Mouse (Mus musculus): ENCODE data around the gene Kif23.

The Kif23 gene

GRCm38 (mm10) chr9:61945973-61946611 lies 482 bp downstream of the Kif23 start:
- peak; percentile 17 for DNase-seq (ENCODE audit: low spot score)

DNA sequence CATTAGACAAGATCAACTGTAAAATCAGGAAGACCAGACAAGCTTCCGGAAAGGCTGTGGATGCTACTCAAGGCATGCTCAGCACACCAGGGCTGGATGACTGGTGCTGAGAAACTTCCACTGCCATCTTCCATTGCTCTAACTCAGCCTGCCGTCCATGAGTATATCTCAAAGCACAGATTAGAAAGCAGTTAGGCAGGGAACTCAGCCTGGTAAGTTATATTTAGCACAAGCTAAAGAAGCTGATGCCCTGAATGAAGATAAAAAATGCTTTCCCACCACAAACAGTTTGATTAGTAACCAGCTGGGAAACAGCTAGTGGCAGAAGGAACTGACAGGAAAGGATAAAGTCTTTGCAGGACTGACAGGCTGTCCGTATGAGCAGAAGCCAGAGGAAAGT lies 5.5 kb downstream of the Kif23 start:
- DNase-seq (ENCODE audit: low spot score) = no peak

GRCm38 (mm10) chr9:61933333-61933732 lies 13.2 kb downstream of the Kif23 start:
- no peak for DNase-seq (ENCODE audit: low spot score)

DNA sequence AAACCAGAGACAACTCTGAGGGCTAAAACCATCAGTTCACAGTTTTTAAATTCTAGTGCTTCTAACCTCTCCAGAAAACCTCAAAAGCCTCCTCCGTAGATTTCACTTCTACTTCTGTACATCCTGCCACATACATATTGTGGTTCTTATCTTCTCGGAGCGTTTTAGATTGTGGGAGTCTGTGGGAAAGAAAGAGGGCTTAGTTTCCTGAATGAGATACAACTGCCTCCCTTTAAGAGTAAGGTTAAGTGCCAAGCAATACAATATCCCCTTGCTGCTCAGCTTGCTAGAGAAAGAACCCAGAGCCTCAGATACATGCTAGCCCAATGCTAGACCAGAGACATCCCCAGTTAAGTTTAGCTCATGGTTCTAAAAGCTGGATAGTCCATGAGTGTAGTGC lies 14.6 kb downstream of the Kif23 start:
- DNase-seq (ENCODE audit: low spot score) = no peak

- no peak for DNase-seq (ENCODE audit: low spot score)
Measured at GRCm38 (mm10) chr9:61925086-61925660, 21.4 kb downstream of the Kif23 start.

DNA sequence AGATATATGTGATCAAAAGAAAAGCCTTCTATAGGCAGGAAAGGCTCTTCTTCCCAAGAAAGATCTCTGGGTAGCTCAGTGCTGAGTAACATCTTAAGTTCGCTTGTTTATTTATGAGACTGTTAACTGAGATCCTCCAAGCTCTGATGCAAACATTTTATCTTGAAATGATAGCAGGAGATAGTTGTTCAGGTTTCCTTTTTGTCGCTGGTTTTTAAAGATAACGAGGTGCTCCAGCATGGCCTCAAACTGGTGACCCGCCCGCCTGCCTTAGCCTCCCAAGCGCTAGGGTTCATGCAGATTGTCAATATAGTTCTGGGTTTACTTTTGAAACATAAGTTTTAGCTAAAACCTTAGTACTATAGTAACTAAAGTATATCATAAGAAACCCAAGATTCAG lies 26.2 kb downstream of the Kif23 start:
- no peak for DNase-seq (ENCODE audit: low spot score)

- no peak for DNase-seq (ENCODE audit: low spot score)
Measured at GRCm38 (mm10) chr9:61919464-61919863, 27.1 kb downstream of the Kif23 start.

GRCm38 (mm10) chr9:61917436-61917835 lies 29.1 kb downstream of the Kif23 start:
- no peak for DNase-seq (ENCODE audit: low spot score)

GRCm38 (mm10) chr9:61916986-61917385 lies 29.6 kb downstream of the Kif23 start:
- DNase-seq (ENCODE audit: low spot score) = no peak

DNA sequence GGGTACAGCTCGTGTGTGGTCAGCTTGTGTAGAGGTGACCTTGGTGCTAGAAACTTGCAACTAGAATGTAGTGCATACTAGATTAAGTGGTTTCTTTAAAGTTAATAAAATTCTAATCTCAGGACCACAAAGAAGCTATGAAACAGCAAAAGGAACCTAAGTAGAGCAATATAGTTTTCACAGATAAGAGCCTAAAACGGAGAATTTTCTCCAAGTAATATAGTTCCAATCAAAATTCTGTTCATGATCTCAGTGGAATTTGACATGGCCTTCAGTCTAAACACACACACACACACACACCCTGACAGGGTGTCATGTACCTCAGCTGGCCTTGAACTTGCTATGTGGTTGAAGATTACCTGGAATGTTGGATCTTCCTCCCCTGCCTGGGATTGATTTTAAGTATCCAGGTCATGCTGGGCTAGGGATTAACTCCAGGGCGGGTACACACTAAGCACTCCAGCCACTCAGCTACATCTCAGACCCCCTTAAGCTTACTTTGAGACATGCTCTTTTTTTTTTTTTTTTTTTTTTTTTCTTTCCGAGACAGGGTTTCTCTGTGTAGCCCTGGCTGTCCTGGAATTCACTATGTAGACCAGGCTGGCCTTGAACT lies 31.1 kb downstream of the Kif23 start:
- DNase-seq (ENCODE audit: low spot score) = no peak

GRCm38 (mm10) chr9:61914917-61915300 lies 31.7 kb downstream of the Kif23 start:
- DNase-seq (ENCODE audit: low spot score) = no peak

DNA sequence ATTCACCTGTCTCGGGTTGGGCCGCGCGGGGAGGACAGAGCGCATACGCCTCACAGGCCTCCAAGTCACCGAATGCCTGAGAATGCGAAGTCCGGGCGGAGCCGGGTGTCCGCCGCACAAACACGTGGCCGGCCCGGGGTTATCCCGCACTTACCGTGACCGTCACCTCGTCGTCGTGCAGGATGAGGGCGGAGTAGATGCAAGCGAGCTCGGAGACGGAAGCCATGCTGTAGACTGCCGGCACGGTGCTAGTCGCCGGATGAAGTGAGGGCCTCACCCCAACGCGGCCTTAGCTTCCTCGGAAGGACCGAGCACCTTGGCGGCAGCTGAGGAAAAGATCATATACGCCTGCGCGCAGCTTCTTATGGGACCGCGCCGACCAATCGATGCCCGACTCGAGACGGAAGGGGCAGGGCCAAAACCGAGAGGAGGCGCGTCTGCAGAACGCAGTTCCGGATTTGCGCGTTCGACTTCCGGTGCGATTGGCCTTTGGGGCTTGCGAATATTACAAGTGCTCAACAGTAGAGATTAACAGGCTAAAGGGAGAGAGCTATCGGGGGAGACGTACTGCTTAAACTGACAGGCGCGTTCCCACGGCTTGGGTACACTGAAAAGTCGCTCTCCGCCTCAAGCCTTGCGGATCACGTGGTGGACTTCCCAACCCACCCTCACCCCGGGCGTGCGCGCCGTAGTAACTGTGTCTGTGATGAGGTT lies 32.2 kb downstream of the Kif23 start, which contains the start of gene Rplp1:
Gene Rplp1 (minus strand): TSS at position 340 of the 714 bp plus-strand sequence.
- peak; percentile 95 for DNase-seq (ENCODE audit: low spot score)

DNA sequence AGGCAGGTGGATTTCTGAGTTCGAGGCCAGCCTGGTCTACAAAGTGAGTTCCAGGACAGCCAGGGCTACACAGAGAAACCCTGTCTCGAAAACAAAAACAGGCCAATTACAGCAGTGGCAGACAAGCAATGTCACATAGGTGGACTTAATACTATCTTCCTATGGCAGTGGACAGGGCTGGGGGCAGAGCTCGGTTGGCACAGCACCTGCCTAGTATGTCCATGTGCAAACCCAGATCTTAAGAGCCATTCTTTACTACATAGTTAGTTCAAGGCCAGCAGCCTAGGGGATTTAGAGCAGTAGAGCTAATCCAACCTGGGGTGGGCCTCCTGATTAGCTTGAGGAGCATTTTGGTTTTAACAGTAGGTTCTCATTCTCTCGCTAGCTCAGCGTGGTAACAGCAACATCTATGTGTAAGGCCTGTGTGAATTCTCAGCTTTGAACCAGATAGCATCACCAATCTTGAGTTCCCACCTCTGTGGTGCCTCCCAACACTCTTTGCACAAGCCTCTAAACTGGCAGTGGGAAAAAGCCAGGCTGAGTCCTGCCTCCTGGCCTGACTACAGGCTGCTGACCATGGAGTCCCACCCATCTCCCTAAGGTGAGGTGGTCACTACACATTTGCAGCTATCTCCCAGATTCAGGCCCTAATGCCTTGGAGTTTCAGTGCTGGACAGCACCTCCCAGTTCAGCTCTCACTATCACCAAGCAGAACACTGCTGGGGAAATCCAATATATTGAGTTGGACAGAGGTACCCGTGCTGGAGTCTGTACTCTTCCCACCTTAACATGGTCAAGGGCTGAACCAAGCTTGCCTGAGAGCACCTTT lies 35.1 kb downstream of the Kif23 start:
- no peak for DNase-seq (ENCODE audit: low spot score)

GRCm38 (mm10) chr9:61910526-61911256 lies 35.9 kb downstream of the Kif23 start:
- no peak for DNase-seq (ENCODE audit: low spot score)

GRCm38 (mm10) chr9:61909633-61910032 lies 36.9 kb downstream of the Kif23 start:
- no peak for DNase-seq (ENCODE audit: low spot score)

DNA sequence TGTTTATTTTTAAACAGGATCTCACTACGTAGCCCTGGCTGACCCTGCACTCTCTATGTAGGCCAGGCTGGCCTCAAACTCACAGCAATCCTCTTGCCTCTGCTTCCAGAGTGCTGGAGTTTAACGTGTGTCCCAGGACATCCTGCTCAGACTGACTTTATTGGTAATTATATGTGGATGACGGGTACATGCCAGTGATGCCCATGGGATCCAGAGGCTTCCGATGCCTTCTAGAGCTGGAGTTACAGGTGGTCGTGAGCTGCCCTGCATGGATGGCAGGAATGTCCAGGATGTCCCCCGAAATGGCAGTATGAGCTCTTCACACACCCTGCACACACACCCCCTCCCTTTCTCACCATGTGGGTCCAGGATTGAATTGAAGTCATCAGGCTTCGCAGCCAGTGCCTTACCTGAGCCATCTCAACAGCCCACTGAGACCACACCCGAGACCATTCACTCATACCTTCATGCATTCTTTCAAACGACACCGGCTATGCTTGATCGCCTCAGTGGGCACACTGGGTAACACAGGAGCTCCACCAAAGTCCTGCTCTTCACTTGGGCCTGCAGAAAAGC lies 37.7 kb downstream of the Kif23 start:
- DNase-seq (ENCODE audit: low spot score) = no peak

DNA sequence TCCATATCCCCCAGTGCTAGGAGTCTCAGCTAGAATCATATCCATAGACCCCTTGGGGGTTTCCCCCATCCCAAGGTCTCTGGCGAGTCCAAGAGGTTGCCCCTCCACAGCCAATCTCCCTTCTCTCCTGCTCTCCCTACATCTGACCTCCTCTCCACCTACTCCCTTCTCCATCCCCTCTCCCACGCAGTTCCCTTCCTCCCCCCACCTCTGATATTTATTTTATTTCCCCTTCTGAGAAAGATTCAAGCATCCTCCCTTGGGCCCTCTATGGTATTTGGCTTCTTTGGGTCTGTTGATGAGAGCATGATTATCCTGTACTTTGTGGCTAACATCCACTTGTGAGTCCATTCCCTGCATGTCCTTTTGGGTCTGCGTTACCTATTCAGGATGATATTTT lies 38.2 kb downstream of the Kif23 start:
- DNase-seq (ENCODE audit: low spot score) = no peak

- DNase-seq (ENCODE audit: low spot score) = no peak
Measured at GRCm38 (mm10) chr9:61907621-61908295, 38.8 kb downstream of the Kif23 start.

GRCm38 (mm10) chr9:61906912-61907311 lies 39.7 kb downstream of the Kif23 start:
- DNase-seq (ENCODE audit: low spot score) = no peak

GRCm38 (mm10) chr9:61905576-61905975 lies 41.0 kb downstream of the Kif23 start:
- no peak for DNase-seq (ENCODE audit: low spot score)
